Mouse (Mus musculus) myocyte (in vitro differentiated cells): ENCODE data around the gene Dffb. TPM values are rescaled to one million over a fixed set of nuclear protein-coding genes. Genes with fewer than 3 reads are reported as not detected.

Experiments
- H3K27me3 ChIP-seq: one replicate; pipeline ENCODE4 v1.6.1; 2011; ENCODE audit not compliant: control insufficient read depth, insufficient read depth, insufficient read length
- H3K36me3 ChIP-seq: one replicate; pipeline ENCODE4 v1.6.1; 2011; ENCODE audit not compliant: control insufficient read depth, insufficient read depth
- H3K4me2 ChIP-seq: one replicate; pipeline ENCODE4 v1.6.1; 2011; ENCODE audit warnings: low read depth, control low read depth
- H3K4me3 ChIP-seq: one replicate; pipeline ENCODE4 v1.5.1; 2011; ENCODE audit warnings: mild to moderate bottlenecking, control low read depth, moderate library complexity
- H3K79me2 ChIP-seq: one replicate; pipeline ENCODE4 v1.6.1; 2011; ENCODE audit not compliant: control insufficient read depth, insufficient read depth
- H3ac ChIP-seq: one replicate; pipeline ENCODE4 v1.6.1; 2011; ENCODE audit not compliant: control insufficient read depth, insufficient read length
- CEBPB ChIP-seq: IDR thresholded peaks from 2 replicates; pipeline ENCODE4 v1.6.1; 2011; ENCODE audit warnings: mild to moderate bottlenecking, moderate library complexity; ENCODE audit not compliant: poor library complexity, insufficient read depth, severe bottlenecking
- E2F4 ChIP-seq: IDR thresholded peaks from one replicate; pipeline ENCODE4 v1.6.1; 2011; ENCODE audit warnings: mild to moderate bottlenecking, control low read depth, moderate library complexity; ENCODE audit not compliant: insufficient read depth
- MAX ChIP-seq: IDR thresholded peaks from one replicate; pipeline ENCODE4 v1.6.1; 2011; ENCODE audit warnings: low read depth, mild to moderate bottlenecking, control low read depth
- MYOD1 ChIP-seq, 3 experiments: IDR thresholded peaks; one replicate each; pipeline ENCODE4 v1.6.1; 2011; ENCODE audit warnings: control low read depth in 2 of 3, low read depth in 2 of 3, mild to moderate bottlenecking in 2 of 3, moderate library complexity in 1 of 3; ENCODE audit not compliant: insufficient read length in 2 of 3, control insufficient read depth in 1 of 3
- MYOG ChIP-seq, 3 experiments: IDR thresholded peaks; one replicate each; pipeline ENCODE4 v1.6.1; 2011; ENCODE audit warnings: control low read depth in 2 of 3, low read depth in 2 of 3, mild to moderate bottlenecking in 2 of 3; ENCODE audit not compliant: insufficient read length in 2 of 3, control insufficient read depth in 1 of 3, insufficient read depth in 1 of 3
- POLR2A ChIP-seq: IDR thresholded peaks from one replicate; pipeline ENCODE4 v1.6.1; 2011; ENCODE audit warnings: low read depth, mild to moderate bottlenecking, control low read depth, moderate library complexity; ENCODE audit not compliant: insufficient read length
- POLR2AphosphoS2 ChIP-seq: IDR thresholded peaks from one replicate; pipeline ENCODE4 v1.6.1; 2011; ENCODE audit warnings: low read depth, control low read depth; ENCODE audit not compliant: insufficient read length
- REST ChIP-seq: IDR thresholded peaks from one replicate; pipeline ENCODE4 v1.6.1; 2011; ENCODE audit warnings: mild to moderate bottlenecking, control low read depth, moderate library complexity; ENCODE audit not compliant: insufficient read depth, insufficient read length
- TCF12 ChIP-seq: IDR thresholded peaks from one replicate; pipeline ENCODE4 v1.6.1; 2011; ENCODE audit warnings: mild to moderate bottlenecking, control low read depth; ENCODE audit not compliant: poor library complexity, insufficient read depth, severe bottlenecking
- TCF3 ChIP-seq: IDR thresholded peaks from one replicate; pipeline ENCODE4 v1.6.1; 2011; ENCODE audit warnings: low read depth, control low read depth; ENCODE audit not compliant: insufficient read length
- USF1 ChIP-seq: IDR thresholded peaks from one replicate; pipeline ENCODE4 v1.6.1; 2011; ENCODE audit warnings: low read depth, mild to moderate bottlenecking, control low read depth, moderate library complexity
- polyA plus RNA-seq: library from polyadenylated mRNA; unstranded; fragments of >200 nt; fragmentation: generic; extraction: Trizol; gene quantifications from one replicate; pipeline ENCODE4 v1.2.1, GENCODE M21; 2012; ENCODE audit warnings: missing spikeins

Dffb gene
- polyA plus RNA-seq, 1 experiment, result 2.5 TPM

DNA sequence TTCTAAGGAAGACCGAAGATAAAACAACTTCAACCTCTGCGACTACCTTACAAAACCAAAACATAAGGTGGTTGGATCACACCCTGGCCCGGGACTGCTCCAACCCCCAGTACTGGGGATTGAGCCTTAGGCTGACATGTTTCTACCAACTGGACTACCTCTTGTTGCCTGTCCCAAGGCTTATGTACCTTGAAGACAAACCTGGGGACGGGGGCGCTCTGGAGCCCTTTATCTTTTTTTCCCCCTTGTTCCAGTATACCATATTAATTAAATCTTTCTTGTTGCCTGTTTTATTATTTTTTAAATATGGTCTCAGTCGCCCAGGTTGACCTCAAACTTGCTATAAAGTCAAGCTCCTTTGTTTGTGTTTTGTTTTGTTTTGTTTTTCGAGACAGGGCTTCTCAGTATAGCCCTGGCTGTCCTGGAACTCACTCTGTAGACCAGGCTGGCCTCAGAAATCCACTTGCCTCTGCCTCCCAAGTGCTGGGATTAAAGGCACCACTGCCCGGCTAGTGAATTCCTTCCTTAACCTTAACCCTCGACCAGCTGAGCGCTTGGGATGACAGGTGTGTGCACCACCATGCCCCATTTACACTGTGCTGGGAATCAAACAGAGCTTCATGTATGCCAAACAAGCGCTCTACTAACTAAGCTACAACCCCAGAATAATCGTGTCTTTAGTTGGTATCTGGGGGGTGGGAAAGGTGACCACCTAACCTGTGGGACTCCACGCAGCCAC is 36.1 kb upstream of the Dffb start:
- peak overlapping the region; percentile 59 for H3K4me3 ChIP-seq
- no peaks in the 10 kb centered on the region for H3K27me3 ChIP-seq
- no peaks in the 10 kb centered on the region for H3K36me3 ChIP-seq
- H3K79me2 ChIP-seq, result peaks cover 32% of the 10 kb centered on the region
- peak overlapping the region; percentile 81 for H3ac ChIP-seq
- TF ChIP-seq POLR2AphosphoS2, result no peak
- TF ChIP-seq E2F4, result no peak
- TF ChIP-seq MYOG (IDR thresholded peaks at IDR 0.05; ENCODE audit: control insufficient read depth in 1 of 3, insufficient read depth in 1 of 3, insufficient read length in 2 of 3, low read depth in 2 of 3), result peak in 1 of 3 experiments; percentile 48
- TF ChIP-seq TCF12, result no peak
- peak in 2 of 3 experiments; percentile 63 to 69 for TF ChIP-seq MYOD1 (IDR thresholded peaks at IDR 0.05; ENCODE audit: control insufficient read depth in 1 of 3, insufficient read length in 2 of 3, low read depth in 2 of 3)
- peak overlapping the region; percentile 97 for H3K4me2 ChIP-seq

DNA sequence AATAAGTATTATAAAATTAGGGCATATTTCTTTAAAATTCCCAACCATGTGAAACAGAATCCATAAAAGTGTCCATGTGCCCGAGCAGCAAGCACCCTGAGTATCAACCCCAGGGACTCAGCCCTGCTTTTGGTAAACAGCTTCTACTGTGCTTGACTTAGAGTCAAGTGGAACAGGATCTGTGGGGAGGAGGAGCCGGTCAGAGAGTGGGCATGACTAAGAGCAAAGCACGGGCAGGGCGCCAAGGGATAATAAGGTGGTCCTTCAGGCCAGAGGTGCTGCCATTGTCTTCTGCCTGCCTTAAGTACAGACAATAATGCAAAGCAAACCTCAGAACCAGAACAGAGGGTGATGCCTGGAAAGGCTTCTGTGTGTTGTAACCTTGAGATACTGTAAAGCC is 32.8 kb upstream of the Dffb start:
- H3K27me3 ChIP-seq, result no peaks in the 10 kb centered on the region
- TF ChIP-seq POLR2AphosphoS2 (peak; percentile 19), MYOD1 (IDR thresholded peaks at IDR 0.05; ENCODE audit: control insufficient read depth in 1 of 3, insufficient read length in 2 of 3, low read depth in 2 of 3) (no peak), MAX (no peak), TCF3 (no peak), TCF12 (no peak), MYOG (IDR thresholded peaks at IDR 0.05; ENCODE audit: control insufficient read depth in 1 of 3, insufficient read depth in 1 of 3, insufficient read length in 2 of 3, low read depth in 2 of 3) (no peak), POLR2A (no peak)
- H3ac ChIP-seq, result no peak overlapping the region
- H3K4me2 ChIP-seq, result no peak overlapping the region
- no peak overlapping the region for H3K4me3 ChIP-seq
- H3K79me2 ChIP-seq, result peaks cover 8% of the 10 kb centered on the region
- no peaks in the 10 kb centered on the region for H3K36me3 ChIP-seq

DNA sequence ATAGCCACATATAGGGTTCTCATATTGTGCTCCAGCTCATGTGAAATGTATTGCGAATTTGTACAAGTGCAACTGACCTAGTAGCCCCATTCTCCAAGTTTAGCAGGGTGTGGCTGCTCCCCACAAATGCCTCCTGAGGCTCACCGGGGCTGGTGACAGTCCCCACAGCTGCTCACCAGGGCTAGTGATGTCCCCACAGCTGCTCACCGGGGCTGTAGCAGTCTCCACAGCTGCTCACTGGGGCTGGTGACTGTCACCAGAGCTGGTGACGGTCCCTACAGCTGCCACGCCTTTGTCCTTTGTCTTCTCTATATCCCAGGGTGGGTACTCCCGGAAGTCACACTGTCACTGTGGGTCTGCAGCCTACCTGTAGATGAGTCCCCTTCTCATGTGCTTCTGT is 31.3 kb upstream of the Dffb start:
- H3K27me3 ChIP-seq, result no peaks in the 10 kb centered on the region
- no peak overlapping the region for H3K4me3 ChIP-seq
- TF ChIP-seq MYOG (IDR thresholded peaks at IDR 0.05; ENCODE audit: control insufficient read depth in 1 of 3, insufficient read depth in 1 of 3, insufficient read length in 2 of 3, low read depth in 2 of 3) (peak; percentile 54 to 97 (median 75)), MYOD1 (IDR thresholded peaks at IDR 0.05; ENCODE audit: control insufficient read depth in 1 of 3, insufficient read length in 2 of 3, low read depth in 2 of 3) (peak; percentile 24 to 95 (median 32)), MAX (no peak), TCF12 (peak; percentile 69), TCF3 (peak; percentile 96), POLR2A (no peak)
- no peak overlapping the region for H3ac ChIP-seq
- no peaks in the 10 kb centered on the region for H3K36me3 ChIP-seq
- H3K4me2 ChIP-seq, result no peak overlapping the region
- H3K79me2 ChIP-seq, result no peaks in the 10 kb centered on the region

DNA sequence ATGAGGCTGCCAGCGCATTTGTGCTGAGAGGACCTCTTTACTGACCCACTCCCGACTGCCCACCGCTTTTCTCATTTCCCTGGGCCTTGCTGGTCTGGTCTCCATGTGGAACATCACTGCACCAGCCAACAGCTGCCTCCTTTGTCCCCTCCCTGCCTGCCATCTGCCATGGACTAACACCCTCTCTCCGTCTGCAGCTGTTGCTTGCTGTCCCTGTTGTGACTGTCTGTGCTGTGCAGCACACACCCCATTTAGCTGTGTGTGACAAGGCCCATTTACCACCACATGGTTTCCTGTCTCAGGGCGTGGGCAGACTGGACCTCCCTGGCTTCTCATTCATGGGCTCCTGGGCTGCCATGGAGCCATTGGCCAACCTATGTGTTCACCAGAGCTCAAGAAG is 30.6 kb upstream of the Dffb start:
- Histone ChIP-seq H3K27me3 (no peaks in the 10 kb centered on the region), H3K79me2 (no peaks in the 10 kb centered on the region), H3K4me3 (no peak overlapping the region), H3K36me3 (no peaks in the 10 kb centered on the region), H3K4me2 (no peak overlapping the region), H3ac (no peak overlapping the region)
- TF ChIP-seq TCF3 (peak; percentile 99), TCF12 (peak; percentile 89), MYOD1 (IDR thresholded peaks at IDR 0.05; ENCODE audit: control insufficient read depth in 1 of 3, insufficient read length in 2 of 3, low read depth in 2 of 3) (peak; percentile 85 to 99 (median 97)), USF1 (no peak), REST (no peak), POLR2AphosphoS2 (peak; percentile 30), E2F4 (no peak), MAX (no peak), MYOG (IDR thresholded peaks at IDR 0.05; ENCODE audit: control insufficient read depth in 1 of 3, insufficient read depth in 1 of 3, insufficient read length in 2 of 3, low read depth in 2 of 3) (peak; percentile 93 to 99 (median 99))

DNA sequence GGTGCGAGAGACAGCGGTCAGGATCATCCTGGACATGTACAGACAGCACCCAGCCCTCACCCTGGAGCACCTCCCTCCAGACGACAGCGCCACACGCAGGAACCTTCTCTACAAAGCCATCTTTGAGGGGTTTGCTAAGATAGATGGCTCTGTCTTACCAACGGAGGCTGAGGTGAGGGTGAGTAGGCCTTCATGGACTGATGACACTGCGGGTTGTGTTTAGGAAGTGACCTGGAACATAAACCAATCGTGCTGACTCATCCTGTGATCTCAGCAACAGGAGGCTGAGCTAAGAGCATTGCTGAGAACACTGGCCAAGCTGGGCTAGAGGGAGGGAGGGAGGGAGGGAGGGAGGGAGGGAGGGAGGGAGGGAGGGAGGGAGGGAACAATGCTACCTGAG is 18.6 kb upstream of the Dffb start:
- Histone ChIP-seq H3K79me2 (no peaks in the 10 kb centered on the region), H3K27me3 (no peaks in the 10 kb centered on the region), H3K36me3 (peaks cover 8% of the 10 kb centered on the region), H3K4me3 (no peak overlapping the region), H3ac (no peak overlapping the region), H3K4me2 (no peak overlapping the region)
- TF ChIP-seq POLR2AphosphoS2 (no peak), MYOG (IDR thresholded peaks at IDR 0.05; ENCODE audit: control insufficient read depth in 1 of 3, insufficient read depth in 1 of 3, insufficient read length in 2 of 3, low read depth in 2 of 3) (no peak), MYOD1 (IDR thresholded peaks at IDR 0.05; ENCODE audit: control insufficient read depth in 1 of 3, insufficient read length in 2 of 3, low read depth in 2 of 3) (no peak), MAX (no peak), TCF12 (no peak), E2F4 (no peak), REST (no peak), USF1 (no peak), CEBPB (no peak), POLR2A (no peak)
